Mouse (Mus musculus): Measurements from ENCODE around the gene Bin2. TPM values are rescaled to one million over a fixed set of nuclear protein-coding genes. Genes with fewer than 3 reads are reported as not detected.

The Bin2 gene
- polyA plus RNA-seq, 2 experiments: 2.3 to 4.7 TPM

GRCm38 (mm10) chr15:100691990-100692389 lies 22.6 kb upstream of the Bin2 start:
- Histone ChIP-seq H3K9me3 (ENCODE audit: control insufficient read depth, low read length) (peaks cover 6% of the 10 kb centered on the region), H3K36me3 (ENCODE audit: control insufficient read depth, insufficient read depth, low read length) (no peaks in the 10 kb centered on the region), H3K4me2 (replicated peaks; ENCODE audit: low read depth, low read length, severe bottlenecking) (no peak overlapping the region), H3K9ac (ENCODE audit: low read depth, low read length, severe bottlenecking) (no peak overlapping the region), H3K4me1 (ENCODE audit: control insufficient read depth, insufficient read depth, low read length) (peaks cover 4% of the 10 kb centered on the region; the same call in 1 of the 2 replicates), H3K27me3 (ENCODE audit: control insufficient read depth, insufficient read depth, low read length) (no peaks in the 10 kb centered on the region), H3K27ac (replicated peaks; ENCODE audit: low read depth, low read length) (no peak overlapping the region), H3K4me3 (replicated peaks; ENCODE audit: low read length) (no peak overlapping the region)
- DNase-seq (ENCODE audit: low spot score): no peak
- ATAC-seq (ENCODE audit: low FRiP score, low read depth): no peak
- 78% methylated on average over 3 of the region's 3 CpGs for WGBS
- no peak for TF ChIP-seq POLR2A (IDR thresholded peaks at IDR 0.05; ENCODE audit: borderline replicate concordance, extremely low read depth, insufficient read depth, insufficient read length)

- DNase-seq (ENCODE audit: low spot score): no peak
- H3K4me1 ChIP-seq (ENCODE audit: control insufficient read depth, insufficient read depth, low read length): peaks cover 4% of the 10 kb centered on the region; the same call in 1 of the 2 replicates
- no peaks in the 10 kb centered on the region for H3K36me3 ChIP-seq (ENCODE audit: control insufficient read depth, insufficient read depth, low read length)
- ATAC-seq (ENCODE audit: low FRiP score, low read depth): no peak
- H3K4me3 ChIP-seq (replicated peaks; ENCODE audit: low read length): no peak within 1 kb of the TSS
- no peak within 1 kb of the TSS for H3K4me2 ChIP-seq (replicated peaks; ENCODE audit: low read depth, low read length, severe bottlenecking)
- no peak within 1 kb of the TSS for H3K27ac ChIP-seq (replicated peaks; ENCODE audit: low read depth, low read length)
- no peaks in the 10 kb centered on the region for H3K27me3 ChIP-seq (ENCODE audit: control insufficient read depth, insufficient read depth, low read length)
- H3K9me3 ChIP-seq (ENCODE audit: control insufficient read depth, low read length): peaks cover 6% of the 10 kb centered on the region
- H3K9ac ChIP-seq (ENCODE audit: low read depth, low read length, severe bottlenecking): no peak within 1 kb of the TSS
- WGBS: 80% methylated on average over 8 of the region's 8 CpGs
- no peak for TF ChIP-seq POLR2A (IDR thresholded peaks at IDR 0.05; ENCODE audit: borderline replicate concordance, extremely low read depth, insufficient read depth, insufficient read length)
Measured at GRCm38 (mm10) chr15:100687430-100687971, 18.1 kb upstream of the Bin2 start, which contains the start of gene Cela1. TSS of gene Cela1 (minus strand) at chr15:100687921.

GRCm38 (mm10) chr15:100686989-100687388 lies 17.6 kb upstream of the Bin2 start:
- peaks cover 6% of the 10 kb centered on the region for H3K9me3 ChIP-seq (ENCODE audit: control insufficient read depth, low read length)
- DNase-seq (ENCODE audit: low spot score): no peak
- no peak overlapping the region for H3K4me3 ChIP-seq (replicated peaks; ENCODE audit: low read length)
- no peak for TF ChIP-seq POLR2A (IDR thresholded peaks at IDR 0.05; ENCODE audit: borderline replicate concordance, extremely low read depth, insufficient read depth, insufficient read length)
- H3K4me2 ChIP-seq (replicated peaks; ENCODE audit: low read depth, low read length, severe bottlenecking): no peak overlapping the region
- H3K27me3 ChIP-seq (ENCODE audit: control insufficient read depth, insufficient read depth, low read length): no peaks in the 10 kb centered on the region
- no peak overlapping the region for H3K9ac ChIP-seq (ENCODE audit: low read depth, low read length, severe bottlenecking)
- peaks cover 4% of the 10 kb centered on the region; the same call in 1 of the 2 replicates for H3K4me1 ChIP-seq (ENCODE audit: control insufficient read depth, insufficient read depth, low read length)
- ATAC-seq (ENCODE audit: low FRiP score, low read depth): no peak
- H3K27ac ChIP-seq (replicated peaks; ENCODE audit: low read depth, low read length): no peak overlapping the region
- no peaks in the 10 kb centered on the region for H3K36me3 ChIP-seq (ENCODE audit: control insufficient read depth, insufficient read depth, low read length)
- 48% methylated on average over 12 of the region's 12 CpGs for WGBS

GRCm38 (mm10) chr15:100686434-100686833 lies 17.1 kb upstream of the Bin2 start:
- no peaks in the 10 kb centered on the region for H3K27me3 ChIP-seq (ENCODE audit: control insufficient read depth, insufficient read depth, low read length)
- ATAC-seq (ENCODE audit: low FRiP score, low read depth) (no peak), DNase-seq (ENCODE audit: low spot score) (no peak)
- H3K27ac ChIP-seq (replicated peaks; ENCODE audit: low read depth, low read length): no peak overlapping the region
- TF ChIP-seq POLR2A (IDR thresholded peaks at IDR 0.05; ENCODE audit: borderline replicate concordance, extremely low read depth, insufficient read depth, insufficient read length): no peak
- H3K36me3 ChIP-seq (ENCODE audit: control insufficient read depth, insufficient read depth, low read length): no peaks in the 10 kb centered on the region
- H3K9ac ChIP-seq (ENCODE audit: low read depth, low read length, severe bottlenecking): no peak overlapping the region
- no peak overlapping the region for H3K4me2 ChIP-seq (replicated peaks; ENCODE audit: low read depth, low read length, severe bottlenecking)
- H3K9me3 ChIP-seq (ENCODE audit: control insufficient read depth, low read length): peaks cover 6% of the 10 kb centered on the region
- H3K4me1 ChIP-seq (ENCODE audit: control insufficient read depth, insufficient read depth, low read length): peaks cover 4% of the 10 kb centered on the region; the same call in 1 of the 2 replicates
- WGBS: 95% methylated on average over 6 of the region's 6 CpGs
- no peak overlapping the region for H3K4me3 ChIP-seq (replicated peaks; ENCODE audit: low read length)

- Histone ChIP-seq H3K4me1 (ENCODE audit: control insufficient read depth, insufficient read depth, low read length) (peaks cover 4% of the 10 kb centered on the region; the same call in 1 of the 2 replicates), H3K4me2 (replicated peaks; ENCODE audit: low read depth, low read length, severe bottlenecking) (no peak overlapping the region), H3K27ac (replicated peaks; ENCODE audit: low read depth, low read length) (no peak overlapping the region), H3K9ac (ENCODE audit: low read depth, low read length, severe bottlenecking) (no peak overlapping the region), H3K27me3 (ENCODE audit: control insufficient read depth, insufficient read depth, low read length) (no peaks in the 10 kb centered on the region), H3K4me3 (replicated peaks; ENCODE audit: low read length) (no peak overlapping the region), H3K36me3 (ENCODE audit: control insufficient read depth, insufficient read depth, low read length) (no peaks in the 10 kb centered on the region), H3K9me3 (ENCODE audit: control insufficient read depth, low read length) (peaks cover 6% of the 10 kb centered on the region)
- ATAC-seq (ENCODE audit: low FRiP score, low read depth): no peak
- DNase-seq (ENCODE audit: low spot score): no peak
- WGBS: 88% methylated on average over 8 of the region's 8 CpGs
- TF ChIP-seq POLR2A (IDR thresholded peaks at IDR 0.05; ENCODE audit: borderline replicate concordance, extremely low read depth, insufficient read depth, insufficient read length): no peak
Measured at GRCm38 (mm10) chr15:100685849-100686248, 16.5 kb upstream of the Bin2 start.

Measured in limb, embryonic 14.5 days (tissue).